Mouse (Mus musculus): Measurements from ENCODE around the gene Tmem115.

GRCm38 (mm10) chr9:107541474-107542351 lies 8.0 kb downstream of the Tmem115 start, which contains the start of the genes Cyb561d2 and Nprl2:
- TF ChIP-seq CTCF (IDR thresholded peaks at IDR 0.05; ENCODE audit: extremely low read depth, insufficient read length, insufficient replicate concordance, low read depth, low read length): no peak
- TF ChIP-seq POLR2A (IDR thresholded peaks at IDR 0.05; ENCODE audit: low read depth, low read length): 0 out of 2 replicates have a peak, but pooled peaks have one; percentile 10
